Mouse (Mus musculus) embryonic fibroblast, embryonic 13.5 days (primary cell): ENCODE measurements around the gene Ache.

Source experiments
- CTCF ChIP-seq: IDR thresholded peaks from 2 replicates; pipeline ENCODE4 v1.5.1; 2011; ENCODE audit warnings: mild to moderate bottlenecking, control low read depth, low read length, moderate library complexity, borderline replicate concordance; ENCODE audit not compliant: insufficient read depth
- POLR2A ChIP-seq: IDR thresholded peaks from 2 replicates; pipeline ENCODE4 v1.6.1; 2011; ENCODE audit warnings: low read depth, mild to moderate bottlenecking, control low read depth, low read length, moderate library complexity

DNA sequence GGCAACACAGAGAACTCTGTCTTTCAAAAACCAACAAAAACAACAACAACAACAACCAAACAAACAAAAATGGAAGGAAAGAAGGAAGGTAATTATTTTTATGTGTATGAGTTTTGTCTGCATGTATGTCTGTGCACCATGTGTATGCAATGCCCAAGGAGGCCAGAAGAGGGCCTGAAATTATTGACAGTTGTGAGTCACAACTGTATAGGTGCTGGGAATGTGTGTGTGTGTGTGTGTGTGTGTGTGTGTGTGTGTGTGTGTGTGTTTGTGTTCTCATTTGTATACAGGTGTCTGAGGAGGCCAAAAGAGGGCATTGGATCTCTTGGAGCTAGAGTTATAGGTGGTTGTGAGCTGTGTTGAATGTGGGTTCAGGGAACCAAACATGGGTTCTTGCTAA is 56.5 kb downstream of the Ache start:
- no peak for TF ChIP-seq CTCF
- TF ChIP-seq POLR2A, result no peak
